Mouse (Mus musculus): Measurements from ENCODE around the gene Igfbp4. TPM values are rescaled to one million over a fixed set of nuclear protein-coding genes. Genes with fewer than 3 reads are reported as not detected.

Gene Igfbp4
- polyA plus RNA-seq, 1 experiment, result 78.0 TPM

DNA sequence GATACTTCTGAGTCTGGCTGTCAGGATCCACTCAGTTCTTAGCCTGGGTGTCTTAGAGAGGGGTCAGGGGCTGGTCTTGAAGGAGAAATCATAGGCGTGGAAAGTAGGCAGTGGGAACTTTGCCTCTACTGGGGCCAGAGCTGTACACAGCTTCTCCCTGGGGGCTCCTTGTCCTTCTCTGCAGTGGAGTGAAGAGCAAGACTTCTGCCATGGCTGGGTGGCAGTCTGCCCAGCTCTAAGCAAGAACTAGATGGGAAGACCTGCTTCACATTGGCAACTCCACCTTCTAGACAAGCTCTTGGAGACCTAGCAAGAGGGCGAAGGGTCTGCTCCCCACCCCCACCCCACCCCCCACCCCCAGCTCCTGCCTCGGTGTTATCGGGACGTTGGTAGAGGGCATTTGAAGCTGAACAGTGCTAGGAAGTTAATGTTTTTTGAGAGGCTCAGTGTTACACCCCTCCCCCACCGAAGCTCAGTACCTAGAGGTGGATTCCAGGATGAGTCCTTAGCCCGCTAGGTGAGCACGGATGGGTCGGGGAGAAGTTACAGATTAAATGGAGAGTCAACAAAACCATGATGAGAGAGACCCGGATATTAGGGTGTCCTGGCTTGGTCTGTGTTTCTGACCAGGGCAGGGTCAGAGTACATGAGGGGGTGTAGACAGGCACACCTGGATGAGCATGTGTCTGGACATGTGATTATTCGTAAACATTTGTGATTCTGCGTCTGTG, 4.3 kb downstream of the Igfbp4 start:
- no peak overlapping the region for H3K27ac ChIP-seq (ENCODE audit: control insufficient read depth, insufficient read depth, low read depth, low read length, poor library complexity)
- peaks cover 3% of the 10 kb centered on the region for H3K4me1 ChIP-seq (ENCODE audit: control insufficient read depth, insufficient read depth, low read length)
- TF ChIP-seq CTCF (IDR thresholded peaks at IDR 0.05; ENCODE audit: control insufficient read depth, insufficient read depth, low read length), result no peak
- TF ChIP-seq POLR2A (IDR thresholded peaks at IDR 0.05; ENCODE audit: borderline replicate concordance, control insufficient read depth, low read depth, low read length), result no peak
- 80% methylated on average over 12 of the region's 12 CpGs for WGBS
- no peak overlapping the region for H3K4me3 ChIP-seq (replicated peaks; ENCODE audit: control insufficient read depth, low read depth, low read length)

DNA sequence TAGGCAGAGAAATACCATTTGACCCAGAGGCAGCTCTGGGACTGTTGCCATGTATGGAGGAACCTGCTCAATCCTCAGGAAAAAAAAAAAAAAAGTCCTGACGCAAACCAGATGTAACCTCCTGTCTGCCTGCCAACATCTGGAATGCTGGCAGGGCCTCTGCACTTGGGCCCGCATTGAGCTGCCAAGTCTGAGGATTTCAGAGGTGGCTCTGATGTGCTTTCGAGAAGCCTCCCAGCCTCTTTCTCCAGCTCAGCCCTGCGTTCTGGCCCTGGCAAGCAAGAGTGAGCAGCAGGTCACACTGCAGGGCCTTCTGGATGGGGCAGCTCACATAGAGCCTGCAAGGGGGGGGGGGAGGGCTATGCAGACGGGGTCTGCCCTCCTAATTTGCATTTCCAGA, 6.1 kb downstream of the Igfbp4 start:
- Histone ChIP-seq H3K4me3 (replicated peaks; ENCODE audit: control insufficient read depth, low read depth, low read length) (no peak overlapping the region), H3K27ac (ENCODE audit: control insufficient read depth, insufficient read depth, low read depth, low read length, poor library complexity) (no peak overlapping the region), H3K4me1 (ENCODE audit: control insufficient read depth, insufficient read depth, low read length) (peaks cover 2% of the 10 kb centered on the region)
- 79% methylated on average over 5 of the region's 5 CpGs for WGBS
- no peak for TF ChIP-seq POLR2A (IDR thresholded peaks at IDR 0.05; ENCODE audit: borderline replicate concordance, control insufficient read depth, low read depth, low read length)
- TF ChIP-seq CTCF (IDR thresholded peaks at IDR 0.05; ENCODE audit: control insufficient read depth, insufficient read depth, low read length), result no peak

DNA sequence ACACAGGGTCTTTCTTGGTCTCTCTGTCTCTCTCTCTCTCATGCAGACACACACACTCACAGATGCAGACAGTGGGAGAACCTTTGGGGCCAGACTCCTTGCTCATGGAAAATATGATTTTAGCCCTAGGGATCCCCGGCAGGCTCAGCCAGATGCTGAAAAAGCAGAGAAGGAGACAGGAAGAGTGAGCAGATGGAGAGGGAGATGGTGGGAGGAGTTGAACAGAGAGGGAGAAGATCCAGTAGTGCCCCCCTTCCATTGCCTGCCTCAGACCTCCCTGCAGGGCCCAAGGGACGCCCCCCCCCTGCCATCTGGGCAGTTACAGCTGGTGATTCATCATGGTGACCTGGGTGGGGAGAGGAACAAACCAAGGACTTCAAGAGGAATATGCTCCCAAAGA, 6.6 kb downstream of the Igfbp4 start:
- H3K27ac ChIP-seq (ENCODE audit: control insufficient read depth, insufficient read depth, low read depth, low read length, poor library complexity), result no peak overlapping the region
- H3K4me3 ChIP-seq (replicated peaks; ENCODE audit: control insufficient read depth, low read depth, low read length), result no peak overlapping the region
- WGBS, result 67% methylated on average over 2 of the region's 2 CpGs
- H3K4me1 ChIP-seq (ENCODE audit: control insufficient read depth, insufficient read depth, low read length), result no peaks in the 10 kb centered on the region
- TF ChIP-seq POLR2A (IDR thresholded peaks at IDR 0.05; ENCODE audit: borderline replicate concordance, control insufficient read depth, low read depth, low read length) (no peak), CTCF (IDR thresholded peaks at IDR 0.05; ENCODE audit: control insufficient read depth, insufficient read depth, low read length) (no peak)

DNA sequence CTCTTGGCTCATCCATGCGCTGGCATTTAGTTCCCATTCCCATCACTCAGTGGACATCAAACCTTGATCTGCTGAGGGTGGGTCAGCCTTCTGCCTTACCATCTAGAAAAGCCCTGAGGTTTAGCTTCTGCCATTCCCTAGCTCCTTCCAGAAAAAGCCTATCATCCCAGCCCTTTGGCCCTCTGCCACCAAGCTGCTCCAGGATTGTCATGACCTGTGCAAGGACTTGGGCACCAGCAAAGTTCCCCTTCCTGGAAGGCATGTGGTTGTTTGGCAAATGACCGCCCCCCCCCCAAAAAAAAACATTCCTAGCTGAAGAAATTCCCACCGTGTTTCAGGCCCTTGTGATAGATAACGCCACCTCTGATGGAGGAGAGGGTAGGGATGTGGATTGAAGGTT, 14.1 kb downstream of the Igfbp4 start:
- Histone ChIP-seq H3K4me1 (ENCODE audit: control insufficient read depth, insufficient read depth, low read length) (no peaks in the 10 kb centered on the region), H3K4me3 (replicated peaks; ENCODE audit: control insufficient read depth, low read depth, low read length) (no peak overlapping the region), H3K27ac (ENCODE audit: control insufficient read depth, insufficient read depth, low read depth, low read length, poor library complexity) (no peak overlapping the region)
- TF ChIP-seq CTCF (IDR thresholded peaks at IDR 0.05; ENCODE audit: control insufficient read depth, insufficient read depth, low read length) (no peak), POLR2A (IDR thresholded peaks at IDR 0.05; ENCODE audit: borderline replicate concordance, control insufficient read depth, low read depth, low read length) (no peak)
- WGBS, result 63% methylated on average over 4 of the region's 4 CpGs

DNA sequence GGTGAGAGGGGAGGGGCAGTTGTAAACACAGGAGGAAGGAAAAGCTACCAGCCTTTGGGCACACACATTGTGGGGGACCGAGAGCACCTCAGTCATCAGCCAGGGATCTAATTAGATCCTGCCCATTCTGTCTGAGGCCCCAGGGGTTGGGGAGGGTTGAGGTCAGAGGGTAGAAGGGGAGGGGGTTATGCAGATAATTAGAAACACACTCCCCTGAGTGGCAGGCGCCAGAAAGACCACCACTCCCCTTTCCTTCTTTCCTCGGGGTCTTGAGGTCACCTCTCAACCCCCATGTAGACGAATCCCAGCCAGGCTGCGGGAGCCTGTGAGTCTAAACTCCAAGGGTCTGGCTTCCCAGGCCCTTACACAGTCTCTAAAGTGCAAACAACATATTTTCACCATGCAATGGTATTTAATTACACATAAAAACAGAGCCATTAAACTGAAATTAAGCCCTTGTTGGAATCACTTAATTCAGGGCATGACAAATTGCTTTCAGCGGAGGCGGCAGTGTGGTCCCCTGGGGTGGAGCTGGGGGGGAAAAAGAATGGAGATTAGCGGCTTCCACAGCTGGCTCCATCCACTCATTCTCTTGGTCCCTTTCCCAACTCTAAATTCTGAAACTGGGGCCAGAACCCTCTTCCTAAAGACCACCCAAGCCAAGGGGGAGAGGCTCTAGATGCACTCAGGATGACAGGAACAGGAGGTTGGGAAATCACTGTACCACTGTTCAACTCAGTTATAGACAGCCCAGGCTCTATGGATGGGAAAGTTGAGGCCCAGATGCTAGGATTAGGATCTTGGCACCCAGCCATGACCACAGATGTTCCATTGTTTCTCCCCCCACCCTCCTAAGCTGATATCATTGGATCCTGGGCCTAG, 14.8 kb downstream of the Igfbp4 start:
- TF ChIP-seq CTCF (IDR thresholded peaks at IDR 0.05; ENCODE audit: control insufficient read depth, insufficient read depth, low read length) (no peak), POLR2A (IDR thresholded peaks at IDR 0.05; ENCODE audit: borderline replicate concordance, control insufficient read depth, low read depth, low read length) (no peak)
- Histone ChIP-seq H3K4me1 (ENCODE audit: control insufficient read depth, insufficient read depth, low read length) (no peaks in the 10 kb centered on the region), H3K4me3 (replicated peaks; ENCODE audit: control insufficient read depth, low read depth, low read length) (no peak overlapping the region), H3K27ac (ENCODE audit: control insufficient read depth, insufficient read depth, low read depth, low read length, poor library complexity) (no peak overlapping the region)
- whole genome bisulfite sequencing, result 68% methylated on average over 8 of the region's 8 CpGs

DNA sequence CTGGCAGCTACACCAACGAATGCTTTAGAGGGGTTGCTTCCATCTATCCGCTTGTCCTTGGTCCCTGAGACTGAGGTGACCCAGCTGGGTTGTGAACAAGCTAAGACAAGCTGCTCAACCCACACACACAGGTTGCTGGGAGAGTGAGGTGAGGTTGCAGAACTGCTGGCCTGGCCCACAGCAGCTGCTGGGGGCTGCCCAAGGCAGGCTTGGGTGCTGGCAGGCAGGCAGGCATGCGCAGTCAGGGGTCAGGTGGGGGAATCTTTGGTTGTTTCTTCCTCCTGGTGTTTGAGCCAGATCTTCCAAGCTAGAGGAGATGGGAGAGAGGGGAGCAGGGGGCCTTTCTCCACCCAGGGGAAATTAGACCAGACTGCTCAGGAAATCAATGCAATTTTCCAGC, 19.4 kb downstream of the Igfbp4 start:
- no peak for TF ChIP-seq POLR2A (IDR thresholded peaks at IDR 0.05; ENCODE audit: borderline replicate concordance, control insufficient read depth, low read depth, low read length)
- no peak for TF ChIP-seq CTCF (IDR thresholded peaks at IDR 0.05; ENCODE audit: control insufficient read depth, insufficient read depth, low read length)
- H3K4me3 ChIP-seq (replicated peaks; ENCODE audit: control insufficient read depth, low read depth, low read length), result no peak overlapping the region
- no peak overlapping the region for H3K27ac ChIP-seq (ENCODE audit: control insufficient read depth, insufficient read depth, low read depth, low read length, poor library complexity)
- WGBS, result 76% methylated on average over 3 of the region's 3 CpGs
- no peaks in the 10 kb centered on the region for H3K4me1 ChIP-seq (ENCODE audit: control insufficient read depth, insufficient read depth, low read length)

DNA sequence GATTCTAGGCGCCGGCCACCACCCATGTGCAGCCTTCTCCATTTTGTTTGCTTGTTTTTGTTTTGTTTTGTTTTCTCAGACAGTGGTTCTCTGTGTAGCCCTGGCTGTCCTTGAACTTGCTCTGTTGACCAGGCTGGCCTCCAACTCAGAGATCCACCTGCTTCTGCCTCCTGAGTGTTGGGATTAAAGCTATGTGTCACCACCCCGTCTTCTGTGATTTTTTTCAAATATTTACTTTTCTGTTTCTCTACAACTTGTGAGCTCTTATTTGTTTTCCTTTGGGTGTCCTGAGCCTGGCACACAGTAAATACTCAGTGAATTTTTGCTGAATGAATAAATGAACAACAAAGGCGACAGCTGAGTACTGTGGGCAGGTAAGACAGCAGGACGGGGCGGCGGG, 21.6 kb downstream of the Igfbp4 start:
- Histone ChIP-seq H3K4me1 (ENCODE audit: control insufficient read depth, insufficient read depth, low read length) (no peaks in the 10 kb centered on the region), H3K27ac (ENCODE audit: control insufficient read depth, insufficient read depth, low read depth, low read length, poor library complexity) (no peak overlapping the region), H3K4me3 (replicated peaks; ENCODE audit: control insufficient read depth, low read depth, low read length) (no peak overlapping the region)
- TF ChIP-seq POLR2A (IDR thresholded peaks at IDR 0.05; ENCODE audit: borderline replicate concordance, control insufficient read depth, low read depth, low read length) (no peak), CTCF (IDR thresholded peaks at IDR 0.05; ENCODE audit: control insufficient read depth, insufficient read depth, low read length) (no peak)
- 87% methylated on average over 7 of the region's 7 CpGs for WGBS

DNA sequence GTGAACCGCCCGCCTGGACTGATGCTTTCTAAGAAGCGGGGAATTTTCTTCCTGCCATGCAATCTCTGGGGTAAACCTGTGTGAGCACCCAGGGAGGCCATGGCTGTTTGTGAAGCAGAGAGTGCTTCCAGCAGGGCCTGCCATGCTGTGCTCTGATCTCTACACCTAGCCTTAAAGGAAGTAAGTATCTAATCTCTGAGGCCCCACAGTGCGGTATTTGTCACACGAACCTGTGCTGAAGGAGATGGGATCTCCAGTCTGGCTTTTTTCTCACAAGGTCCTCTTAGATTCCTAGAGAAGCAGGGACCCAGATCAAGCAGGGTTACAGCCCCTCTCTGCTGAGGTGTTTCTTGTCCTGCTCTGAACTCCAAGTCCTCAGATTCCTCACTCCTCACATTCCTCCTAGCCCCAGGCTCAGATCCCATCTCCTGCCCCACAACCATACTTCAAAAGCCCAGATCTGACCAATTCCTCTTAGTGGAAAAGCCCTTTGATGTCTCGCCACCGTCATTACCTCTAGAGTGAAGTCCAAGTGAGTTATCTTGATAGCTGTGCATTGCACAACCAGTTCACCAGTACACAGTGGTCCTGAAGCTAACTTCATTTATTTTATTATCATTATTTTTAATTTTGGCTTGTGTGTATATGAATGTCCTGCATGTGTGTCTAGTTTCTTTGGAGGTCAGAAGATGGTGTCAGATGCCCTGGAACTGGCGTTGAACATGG, 22.5 kb downstream of the Igfbp4 start:
- 72% methylated on average over 8 of the region's 8 CpGs for WGBS

More for the DNA sequence above, 22.5 kb downstream of the Igfbp4 start:
- Histone ChIP-seq H3K4me3 (replicated peaks; ENCODE audit: control insufficient read depth, low read depth, low read length) (no peak overlapping the region), H3K27ac (ENCODE audit: control insufficient read depth, insufficient read depth, low read depth, low read length, poor library complexity) (no peak overlapping the region), H3K4me1 (ENCODE audit: control insufficient read depth, insufficient read depth, low read length) (peaks cover 4% of the 10 kb centered on the region)
- TF ChIP-seq POLR2A (IDR thresholded peaks at IDR 0.05; ENCODE audit: borderline replicate concordance, control insufficient read depth, low read depth, low read length) (no peak), CTCF (IDR thresholded peaks at IDR 0.05; ENCODE audit: control insufficient read depth, insufficient read depth, low read length) (no peak)
